4 mouse cellular contexts compared by ENCODE assay signal in genomic region chr2:150947880-150948611, GRCm38 (mm10). TPM values are rescaled to one million over a fixed set of nuclear protein-coding genes. Genes with fewer than 3 reads are reported as not detected.
DNase-seq lines count a peak whose midpoint lies in the region; ATAC-seq and TF ChIP-seq lines count a peak whose summit lies in the region.
"Not testable (repeated sequence)": the region's sequence is repeated elsewhere in the genome, so short reads cannot be mapped to it uniquely, and the experiment has no call there.

No protein-coding gene starts in this region.

- WGBS in midbrain, embryonic 11.5 days = 94% methylated on average over 12 of the region's 12 CpGs

- DNase-seq in ES-E14 (ENCODE audit: low read depth, low spot score) (peak; percentile 57), ZHBTc4 (ENCODE audit: low read depth, low spot score) (peak; percentile 91)
- peak; percentile 44 for DNase-seq in midbrain, embryonic 11.5 days (ENCODE audit: low spot score, missing footprints)

- not testable (repeated sequence) for TF ChIP-seq POLR2A in ES-Bruce4 (IDR thresholded peaks at IDR 0.05; ENCODE audit: insufficient read depth, low read length)

- not testable (repeated sequence) for H3K4me1 ChIP-seq in ES-Bruce4 (ENCODE audit: control insufficient read depth, insufficient read depth, low read length); midbrain, embryonic 11.5 days (ENCODE audit: control insufficient read depth, insufficient read depth, low read length)
- peaks cover 14 to 41% of the 10 kb centered on the region in 2 experiments; a peak in 3 of 4 replicates for H3K4me1 ChIP-seq in ES-E14 (ENCODE audit: control insufficient read depth in 2 of 2, insufficient read depth in 2 of 2, low read length in 2 of 2, poor library complexity in 1 of 2)

- not testable (repeated sequence) for H3K9ac ChIP-seq in ES-Bruce4 (ENCODE audit: low read depth, poor library complexity, severe bottlenecking); midbrain, embryonic 11.5 days (ENCODE audit: low read length)
- peak overlapping the region; percentile 64; the same call in 1 of the 2 replicates for H3K9ac ChIP-seq in ES-E14 (ENCODE audit: insufficient read depth, low read depth, low read length, poor library complexity, severe bottlenecking)

- in situ Hi-C loops in ES-E14 (cut with MboI; ENCODE audit: low sequenced_read_pairs in 2 of 2, unreplicated experiment in 2 of 2) = not testable (repeated sequence)

- not testable (repeated sequence) for TF ChIP-seq CTCF in ES-Bruce4 (IDR thresholded peaks at IDR 0.05; ENCODE audit: low read depth, low read length)

- not testable (repeated sequence) for H3K4me3 ChIP-seq in ES-Bruce4 (ENCODE audit: low read depth, low read length); midbrain, embryonic 11.5 days (ENCODE audit: low read depth, low read length)
- H3K4me3 ChIP-seq in ES-E14 (ENCODE audit: insufficient read depth in 1 of 2, low read depth in 1 of 2, low read length in 2 of 2, poor library complexity in 1 of 2, severe bottlenecking in 1 of 2) = peak overlapping the region in 1 of 2 experiments; percentile 23; a peak in 1 of 4 replicates

- H3K9me3 ChIP-seq in ES-Bruce4 (replicated peaks; ENCODE audit: control insufficient read depth, insufficient read depth, low read length, poor library complexity, severe bottlenecking); ES-E14 (ENCODE audit: control insufficient read depth, insufficient read depth, low read depth, low read length); midbrain, embryonic 11.5 days (ENCODE audit: control insufficient read depth, low read length): not testable (repeated sequence)

- TF ChIP-seq EP300 in ES-Bruce4 (IDR thresholded peaks at IDR 0.05; ENCODE audit: insufficient read depth, low read depth, low read length) = peak; percentile 34; the same call in 1 of the 2 replicates

- H3K4me2 ChIP-seq in midbrain, embryonic 11.5 days = not testable (repeated sequence)

- not testable (repeated sequence) for H3K36me3 ChIP-seq in ES-Bruce4 (ENCODE audit: control insufficient read depth, insufficient read depth, low read length, poor library complexity, severe bottlenecking)
- peaks cover 22% of the 10 kb centered on the region; the same call in 1 of the 2 replicates for H3K36me3 ChIP-seq in ES-E14 (ENCODE audit: control insufficient read depth, insufficient read depth, low read length, poor library complexity, severe bottlenecking)
- peaks cover 22% of the 10 kb centered on the region; the same call in 1 of the 2 replicates for H3K36me3 ChIP-seq in midbrain, embryonic 11.5 days (ENCODE audit: control insufficient read depth, insufficient read depth, low read length)

- ATAC-seq in midbrain, embryonic 11.5 days (ENCODE audit: low FRiP score) = not testable (repeated sequence)

- not testable (repeated sequence) for H3K27me3 ChIP-seq in ES-Bruce4 (ENCODE audit: control insufficient read depth, insufficient read depth, low read length, poor library complexity, severe bottlenecking); midbrain, embryonic 11.5 days (ENCODE audit: control insufficient read depth, insufficient read depth, low read length)

- H3K27ac ChIP-seq in ES-Bruce4 (ENCODE audit: insufficient read depth, low read length) = peak overlapping the region; percentile 52
- H3K27ac ChIP-seq in ES-E14 (ENCODE audit: insufficient read depth, low read depth, low read length, poor library complexity, severe bottlenecking) = peak overlapping the region; percentile 96
- not testable (repeated sequence) for H3K27ac ChIP-seq in midbrain, embryonic 11.5 days (ENCODE audit: low read depth, low read length)

RNA-seq across cellular contexts. Expression of gene Gins1, which starts 42.8 kb away (rescaled TPM):
- polyA plus RNA-seq in ES-Bruce4 (2011; ENCODE audit: insufficient read depth, insufficient read length, low read depth, missing spikeins) = 47.0 and 53.0 TPM in 2 replicates
- total RNA-seq in ES-E14 (2012; rRNA removed) = 40.1 and 45.6 TPM in 2 replicates
- polyA plus RNA-seq in midbrain, embryonic 11.5 days (2014; fragmentation: Nextera tagmentation; extraction: Ambion mirVana) = 73.8 and 82.1 TPM in 2 replicates

RNA-seq across cellular contexts. Expression of gene Abhd12, which starts 43.5 kb away (rescaled TPM):
- 31.3 and 35.8 TPM in 2 replicates for polyA plus RNA-seq in ES-Bruce4 (2011; ENCODE audit: insufficient read depth, insufficient read length, low read depth, missing spikeins)
- 59.4 and 69.5 TPM in 2 replicates for total RNA-seq in ES-E14 (2012; rRNA removed)
- 54.4 and 55.1 TPM in 2 replicates for polyA plus RNA-seq in midbrain, embryonic 11.5 days (2014; fragmentation: Nextera tagmentation; extraction: Ambion mirVana)
